ENCODE assay signal across 12 mouse cellular contexts in the genomic region with DNA sequence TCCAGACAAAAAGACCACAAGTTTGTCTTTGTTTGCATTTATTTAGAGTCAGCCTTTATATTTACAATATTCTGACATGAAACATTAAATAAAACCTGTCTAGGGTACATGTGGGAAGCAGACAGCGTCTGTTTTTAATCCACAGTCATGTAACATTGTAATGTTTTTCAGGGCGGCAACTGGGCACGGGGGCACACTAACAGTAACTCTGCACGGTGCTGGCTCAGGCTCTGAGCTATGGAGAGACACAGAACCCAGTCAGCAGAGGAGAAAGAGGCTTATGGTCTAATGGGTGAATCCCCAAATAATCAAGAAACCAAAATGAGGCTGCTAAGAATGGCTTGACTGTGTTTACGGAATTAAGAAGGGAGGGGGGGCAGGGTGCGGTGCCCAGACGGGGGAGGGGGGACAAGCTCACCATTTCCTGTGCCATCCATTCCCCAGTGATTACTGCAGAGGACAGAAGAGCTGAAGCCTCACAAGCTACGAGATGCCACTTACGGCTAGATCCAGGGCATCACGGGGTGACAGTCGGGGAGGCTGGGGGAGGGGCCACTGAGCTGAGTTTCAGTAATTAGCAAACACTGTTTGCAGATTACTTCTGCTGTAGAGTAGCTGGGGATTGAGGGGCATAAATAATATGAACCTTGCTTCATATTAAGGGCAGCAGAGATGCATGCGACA.
A peak's percentile ranks its signal among the peaks of the same experiment; 100 is the strongest.
DNase-seq lines count a peak whose midpoint lies in the region; ATAC-seq and TF ChIP-seq lines count a peak whose summit lies in the region.
"Had no signal": no experiment of that assay in that cellular context is flagged by ENCODE, and none has a peak within 500 bp of the region (broad histone marks: within the 10 kb centered on the region; RNA-seq: fewer than 3 reads in every experiment).

No protein-coding gene starts in this region.

- H3K9ac ChIP-seq in lung, embryonic 16.5 days (ENCODE audit: low read length), result 0 out of 2 replicates have a peak overlapping the region, but pooled peaks have one; percentile 25
- H3K9ac ChIP-seq in forebrain, embryonic 13.5 days, result no peak overlapping the region
- H3K9ac ChIP-seq in midbrain, postnatal 0 days (replicated peaks; ENCODE audit: low read length, poor library complexity, severe bottlenecking), result no peak overlapping the region
- H3K9ac ChIP-seq: liver, postnatal 0 days had no signal

- no peaks in the 10 kb centered on the region for H3K9me3 ChIP-seq in lung, embryonic 16.5 days (ENCODE audit: control insufficient read depth, low read length)
- H3K9me3 ChIP-seq in embryonic facial prominence, embryonic 10.5 days, result no peaks in the 10 kb centered on the region
- H3K9me3 ChIP-seq in forebrain, embryonic 13.5 days (replicated peaks), result no peaks in the 10 kb centered on the region
- no peaks in the 10 kb centered on the region for H3K9me3 ChIP-seq in midbrain, postnatal 0 days (ENCODE audit: low read length)

- H3K27ac ChIP-seq in lung, embryonic 16.5 days (ENCODE audit: low read length), result 0 out of 2 replicates have a peak overlapping the region, but pooled peaks have one; percentile 17
- peak overlapping the region; percentile 52 for H3K27ac ChIP-seq in embryonic facial prominence, embryonic 10.5 days (replicated peaks)
- H3K27ac ChIP-seq in forebrain, embryonic 13.5 days, result peak overlapping the region; percentile 25; the same call in 1 of the 2 replicates
- H3K27ac ChIP-seq in midbrain, postnatal 0 days (ENCODE audit: low read depth, low read length), result 0 out of 2 replicates have a peak overlapping the region, but pooled peaks have one; percentile 2

- H3K4me2 ChIP-seq in lung, embryonic 16.5 days (ENCODE audit: low read depth, low read length), result no peak overlapping the region
- peak overlapping the region; percentile 33 for H3K4me2 ChIP-seq in forebrain, embryonic 13.5 days
- no peak overlapping the region for H3K4me2 ChIP-seq in midbrain, postnatal 0 days (ENCODE audit: low read depth, low read length, poor library complexity, severe bottlenecking)

- peaks cover 31% of the 10 kb centered on the region for H3K36me3 ChIP-seq in lung, embryonic 16.5 days (ENCODE audit: control insufficient read depth, insufficient read depth, low read length)
- H3K36me3 ChIP-seq in embryonic facial prominence, embryonic 10.5 days (replicated peaks), result peaks cover 89% of the 10 kb centered on the region
- peaks cover 75% of the 10 kb centered on the region for H3K36me3 ChIP-seq in forebrain, embryonic 13.5 days (ENCODE audit: poor library complexity, severe bottlenecking)
- H3K36me3 ChIP-seq in midbrain, postnatal 0 days (ENCODE audit: insufficient read depth, low read length), result peaks cover 50% of the 10 kb centered on the region

- WGBS in lung, embryonic 16.5 days, result 54% methylated on average over 12 of the region's 12 CpGs
- WGBS in embryonic facial prominence, embryonic 10.5 days, result 62% methylated on average over 12 of the region's 12 CpGs
- WGBS in forebrain, embryonic 13.5 days, result 40% methylated on average over 12 of the region's 12 CpGs
- 64% methylated on average over 12 of the region's 12 CpGs for WGBS in midbrain, postnatal 0 days

- peaks cover 3% of the 10 kb centered on the region; the same call in 1 of the 2 replicates for H3K4me1 ChIP-seq in lung, embryonic 16.5 days (replicated peaks; ENCODE audit: control insufficient read depth, insufficient read depth, low read length)
- H3K4me1 ChIP-seq in embryonic facial prominence, embryonic 10.5 days, result peaks cover 29% of the 10 kb centered on the region
- H3K4me1 ChIP-seq in forebrain, embryonic 13.5 days, result peaks cover 25% of the 10 kb centered on the region
- no peaks in the 10 kb centered on the region for H3K4me1 ChIP-seq in midbrain, postnatal 0 days (ENCODE audit: insufficient read depth, low read length)

- H3K27me3 ChIP-seq in lung, embryonic 16.5 days (ENCODE audit: control insufficient read depth, insufficient read depth, low read depth, low read length), result no peaks in the 10 kb centered on the region
- H3K27me3 ChIP-seq in embryonic facial prominence, embryonic 10.5 days (replicated peaks; ENCODE audit: low read depth, poor library complexity, severe bottlenecking), result no peaks in the 10 kb centered on the region
- H3K27me3 ChIP-seq in forebrain, embryonic 13.5 days, result no peaks in the 10 kb centered on the region
- no peaks in the 10 kb centered on the region for H3K27me3 ChIP-seq in midbrain, postnatal 0 days (ENCODE audit: insufficient read depth, low read length)

- no peak for TF ChIP-seq CTCF in midbrain, postnatal 0 days (IDR thresholded peaks at IDR 0.05)

- H3K4me3 ChIP-seq in lung, embryonic 16.5 days (ENCODE audit: low read length), result no peak overlapping the region
- H3K4me3 ChIP-seq in embryonic facial prominence, embryonic 10.5 days, result no peak overlapping the region
- H3K4me3 ChIP-seq in forebrain, embryonic 13.5 days, result no peak overlapping the region
- no peak overlapping the region for H3K4me3 ChIP-seq in midbrain, postnatal 0 days (ENCODE audit: low read depth, low read length)

- peak; percentile 35; the same call in 1 of the 2 replicates for ATAC-seq in lung, embryonic 16.5 days (ENCODE audit: low read depth)
- ATAC-seq in forebrain, embryonic 13.5 days, result peak; percentile 56
- no peak for ATAC-seq in midbrain, postnatal 0 days (ENCODE audit: low FRiP score)
- ATAC-seq: activated CD4-positive, CD25-positive, alpha-beta regulatory T cell, adult 4 months; liver, postnatal 0 days had no signal

- no peak for DNase-seq in lung, postnatal 25 days (ENCODE audit: low spot score)
- no peak for DNase-seq in embryonic facial prominence, embryonic 10.5 days (ENCODE audit: low spot score)
- no peak for DNase-seq in midbrain, postnatal 0 days (ENCODE audit: low spot score)
- no peak for DNase-seq in cerebellum, postnatal 10 days
- no peak for DNase-seq in urinary bladder, postnatal 4 days (ENCODE audit: low spot score in 2 of 2)
- DNase-seq in cerebellum, adult 18-20 months, result no peak
- DNase-seq: embryo, embryonic 11 days; heart, postnatal 10 days; liver, postnatal 0 days had no signal

Comparison
In these comparisons a context has a peak if more than half of its experiments do, and no peak if none do; other contexts are left out.
1. H3K27ac ChIP-seq: peak in every context shown above with its lines; median percentile 52 in embryonic facial prominence, embryonic 10.5 days; 25 in forebrain, embryonic 13.5 days; 17 in lung, embryonic 16.5 days; 2 in midbrain, postnatal 0 days.